Mouse (Mus musculus): ENCODE measurements at regions not wholly inside any gene's neighbourhood (a gene's known extent, or its start where the extent isn't known, plus 50 kb on each side); places are given as distances from the start of the nearest gene placed in this dataset.

- in situ Hi-C loops (cut with MboI, MseI), result no loop called here
These were observed 327.0 kb upstream of the Akr1e1 start for GRCm38 (mm10) chr13:4935940-4936339.

GRCm38 (mm10) chr13:4939849-4940248 is 330.9 kb upstream of the Akr1e1 start:
- in situ Hi-C loops (cut with MboI, MseI), result loop anchor here (10.0 kb wide), 1 partner anchor 1255 kb away; no protein-coding TSS in a partner anchor

GRCm38 (mm10) chr13:4942490-4942889 is 333.5 kb upstream of the Akr1e1 start:
- in situ Hi-C loops (cut with MboI, MseI), result loop anchor here (10.0 kb wide), 1 partner anchor 1252 kb away; no protein-coding TSS in a partner anchor

GRCm38 (mm10) chr13:4943046-4943445 is 334.1 kb upstream of the Akr1e1 start:
- in situ Hi-C loops (cut with MboI, MseI), result loop anchor here (10.0 kb wide), 1 partner anchor 1252 kb away; no protein-coding TSS in a partner anchor

GRCm38 (mm10) chr13:4955384-4955783 is 346.4 kb upstream of the Akr1e1 start:
- in situ Hi-C loops (cut with MboI, MseI), result no loop called here

GRCm38 (mm10) chr13:4964824-4965223 is 355.9 kb upstream of the Akr1e1 start:
- in situ Hi-C loops (cut with MboI, MseI), result loop anchor here (10.0 kb wide), 1 partner anchor 1340 kb away; no protein-coding TSS in a partner anchor

GRCm38 (mm10) chr13:4970081-4970892 is 361.3 kb upstream of the Akr1e1 start:
- in situ Hi-C loops (cut with MboI, MseI), result no loop called here

- in situ Hi-C loops (cut with MboI, MseI), result no loop called here
These were observed 362.6 kb upstream of the Akr1e1 start for GRCm38 (mm10) chr13:4971472-4972067.

- in situ Hi-C loops (cut with MboI, MseI), result no loop called here
These were observed 383.9 kb upstream of the Akr1e1 start for GRCm38 (mm10) chr13:4992876-4993275.

- in situ Hi-C loops (cut with MboI, MseI), result no loop called here
These were observed 399.3 kb upstream of the Akr1e1 start for GRCm38 (mm10) chr13:5008296-5008695.

GRCm38 (mm10) chr13:5022439-5022838 is 413.5 kb upstream of the Akr1e1 start:
- in situ Hi-C loops (cut with MboI, MseI), result no loop called here

GRCm38 (mm10) chr13:5059859-5060258 is 450.9 kb upstream of the Akr1e1 start:
- in situ Hi-C loops (cut with MboI, MseI), result no loop called here

- in situ Hi-C loops (cut with MboI, MseI), result no loop called here
These were observed 451.5 kb upstream of the Akr1e1 start for GRCm38 (mm10) chr13:5060462-5060861.

GRCm38 (mm10) chr13:5107454-5107853 is 498.5 kb upstream of the Akr1e1 start:
- in situ Hi-C loops (cut with MboI, MseI), result no loop called here

GRCm38 (mm10) chr13:5154911-5155310 is 545.9 kb upstream of the Akr1e1 start:
- in situ Hi-C loops (cut with MboI, MseI), result no loop called here

GRCm38 (mm10) chr13:5159765-5160684 is 551.1 kb upstream of the Akr1e1 start:
- in situ Hi-C loops (cut with MboI, MseI), result no loop called here

GRCm38 (mm10) chr13:5166716-5167115 is 557.7 kb upstream of the Akr1e1 start:
- in situ Hi-C loops (cut with MboI, MseI), result no loop called here

- in situ Hi-C loops (cut with MboI, MseI), result no loop called here
These were observed 570.0 kb upstream of the Akr1e1 start for GRCm38 (mm10) chr13:5178996-5179395.

- in situ Hi-C loops (cut with MboI, MseI), result no loop called here
These were observed 570.6 kb upstream of the Akr1e1 start for GRCm38 (mm10) chr13:5179552-5179951.

GRCm38 (mm10) chr13:5185237-5185800 is 576.3 kb upstream of the Akr1e1 start:
- in situ Hi-C loops (cut with MboI, MseI), result loop anchor here (10.0 kb wide), 1 partner anchor 1649 kb away; no protein-coding TSS in a partner anchor

- in situ Hi-C loops (cut with MboI, MseI), result no loop called here
These were observed 593.8 kb upstream of the Akr1e1 start for GRCm38 (mm10) chr13:5202736-5203135.
